In genomic region chr14:13284845-13285198, GRCm38 (mm10) we compare ENCODE assay signal across 8 mouse cellular contexts. TPM values are rescaled to one million over a fixed set of nuclear protein-coding genes. Genes with fewer than 3 reads are reported as not detected.
DNase-seq lines count a peak whose midpoint lies in the region; ATAC-seq and TF ChIP-seq lines count a peak whose summit lies in the region.

No protein-coding gene starts in this region.

- no peak for TF ChIP-seq CTCF in cortical plate, adult 2 months (IDR thresholded peaks at IDR 0.05; ENCODE audit: extremely low read depth, insufficient read depth, low read length)

- no peak for TF ChIP-seq POLR2A in cortical plate, adult 2 months (IDR thresholded peaks at IDR 0.05; ENCODE audit: extremely low read depth, insufficient read depth, low read length)

- no peak overlapping the region for H3K9ac ChIP-seq in heart, embryonic 14.5 days (ENCODE audit: low read length)
- peak overlapping the region; percentile 32; the same call in 1 of the 2 replicates for H3K9ac ChIP-seq in hindbrain, embryonic 11.5 days (ENCODE audit: low read depth, low read length)
- peak overlapping the region; percentile 59 for H3K9ac ChIP-seq in midbrain, embryonic 12.5 days (replicated peaks)

- DNase-seq in heart, postnatal 36 days: no peak
- DNase-seq in hindbrain, embryonic 11.5 days (ENCODE audit: low spot score): no peak
- no peak for DNase-seq in left cerebral cortex, adult 11 months (ENCODE audit: low spot score)
- no peak for DNase-seq in cerebellum, adult 8-10 months

- intact Hi-C loops in heart, postnatal 36 days (cut with DNase I): no loop called here

- H3K9me3 ChIP-seq in heart, embryonic 14.5 days (ENCODE audit: control insufficient read depth, low read length): no peaks in the 10 kb centered on the region
- H3K9me3 ChIP-seq in hindbrain, embryonic 11.5 days (ENCODE audit: control insufficient read depth, low read length): no peaks in the 10 kb centered on the region
- H3K9me3 ChIP-seq in midbrain, embryonic 12.5 days: no peaks in the 10 kb centered on the region

- H3K27me3 ChIP-seq in heart, embryonic 14.5 days (ENCODE audit: control insufficient read depth, insufficient read depth, low read length): peaks cover 13% of the 10 kb centered on the region; the same call in 1 of the 2 replicates
- no peaks in the 10 kb centered on the region for H3K27me3 ChIP-seq in hindbrain, embryonic 11.5 days (ENCODE audit: control insufficient read depth, insufficient read depth, low read length)
- peaks cover 7% of the 10 kb centered on the region for H3K27me3 ChIP-seq in midbrain, embryonic 12.5 days

- 14% methylated on average over 13 of the region's 13 CpGs for WGBS in heart, embryonic 14.5 days
- WGBS in hindbrain, embryonic 11.5 days: 23% methylated on average over 13 of the region's 13 CpGs
- 16% methylated on average over 13 of the region's 13 CpGs for WGBS in midbrain, embryonic 12.5 days

- H3K4me1 ChIP-seq in heart, embryonic 14.5 days (ENCODE audit: control insufficient read depth in 2 of 2, insufficient read depth in 2 of 2, low read length in 2 of 2): 0 out of 4 replicates have a peak, but pooled peaks cover 0 to 3% of the 10 kb centered on the region in 2 experiments
- H3K4me1 ChIP-seq in cortical plate, adult 2 months (ENCODE audit: control insufficient read depth, insufficient read depth, low read length): no peaks in the 10 kb centered on the region
- no peaks in the 10 kb centered on the region for H3K4me1 ChIP-seq in hindbrain, embryonic 11.5 days (replicated peaks; ENCODE audit: control insufficient read depth, insufficient read depth, low read length)
- peaks cover 7% of the 10 kb centered on the region; the same call in 1 of the 2 replicates for H3K4me1 ChIP-seq in midbrain, embryonic 12.5 days

- 0 out of 2 replicates have a peak, but pooled peaks have one; percentile 9 for ATAC-seq in heart, embryonic 14.5 days (ENCODE audit: insufficient number of reproducible peaks, insufficient read depth, low FRiP score, low read depth)
- no peak for ATAC-seq in hindbrain, embryonic 11.5 days (ENCODE audit: low FRiP score)
- no peak for ATAC-seq in midbrain, embryonic 12.5 days (ENCODE audit: low FRiP score, low read depth)
- no peak for ATAC-seq in activated CD4-positive, CD25-positive, alpha-beta regulatory T cell, adult 4 months

- no peaks in the 10 kb centered on the region for H3K36me3 ChIP-seq in heart, embryonic 14.5 days (ENCODE audit: control insufficient read depth, insufficient read depth, low read length)
- H3K36me3 ChIP-seq in hindbrain, embryonic 11.5 days (ENCODE audit: control insufficient read depth, insufficient read depth, low read length): no peaks in the 10 kb centered on the region
- no peaks in the 10 kb centered on the region for H3K36me3 ChIP-seq in midbrain, embryonic 12.5 days

- peak overlapping the region; percentile 79 for H3K4me2 ChIP-seq in heart, embryonic 14.5 days (ENCODE audit: low read length)
- peak overlapping the region; percentile 72 for H3K4me2 ChIP-seq in hindbrain, embryonic 11.5 days (replicated peaks; ENCODE audit: low read depth, low read length)
- H3K4me2 ChIP-seq in midbrain, embryonic 12.5 days (replicated peaks): peak overlapping the region; percentile 73

- H3K27ac ChIP-seq in heart, embryonic 14.5 days (replicated peaks in 1 of 2; ENCODE audit: control insufficient read depth in 1 of 2, insufficient read depth in 1 of 2, low read depth in 2 of 2, low read length in 2 of 2): no peak overlapping the region
- no peak overlapping the region for H3K27ac ChIP-seq in cortical plate, adult 2 months (ENCODE audit: insufficient read depth, low read length)
- H3K27ac ChIP-seq in hindbrain, embryonic 11.5 days (ENCODE audit: low read depth, low read length): no peak overlapping the region
- no peak overlapping the region for H3K27ac ChIP-seq in midbrain, embryonic 12.5 days (replicated peaks)

- peak overlapping the region; percentile 30 to 31 for H3K4me3 ChIP-seq in heart, embryonic 14.5 days (ENCODE audit: control insufficient read depth in 1 of 2, insufficient read depth in 1 of 2, low read depth in 1 of 2, low read length in 2 of 2)
- H3K4me3 ChIP-seq in cortical plate, adult 2 months (ENCODE audit: insufficient read depth, low read length): peak overlapping the region; percentile 30
- peak overlapping the region; percentile 35 for H3K4me3 ChIP-seq in hindbrain, embryonic 11.5 days (ENCODE audit: low read depth, low read length)
- peak overlapping the region; percentile 42 for H3K4me3 ChIP-seq in midbrain, embryonic 12.5 days

RNA-seq across cellular contexts. Expression of gene Synpr, which starts 0.2 kb away (rescaled TPM):
- polyA plus RNA-seq in heart, embryonic 14.5 days (2014; fragmentation: Nextera tagmentation; extraction: Ambion mirVana): 0.31 and 0.51 TPM in 2 replicates
- total RNA-seq in heart, postnatal 36 days (2021): under 1 TPM; 0.25 to 0.27 TPM
- 73.7 and 88.4 TPM in 2 replicates for polyA plus RNA-seq in cortical plate, adult 2 months (2012; rRNA removed)
- polyA plus RNA-seq in hindbrain, embryonic 11.5 days (2014; fragmentation: Nextera tagmentation; extraction: Ambion mirVana): 14.8 and 17.0 TPM in 2 replicates
- polyA plus RNA-seq in midbrain, embryonic 12.5 days (2016; fragmentation: Nextera tagmentation; extraction: Ambion mirVana): 6.2 and 11.4 TPM in 2 replicates
- not detected for polyA plus RNA-seq in activated CD4-positive, CD25-positive, alpha-beta regulatory T cell, adult 4 months (2017; shearing (Covaris generic))
